Mouse (Mus musculus) heart, embryonic 14.5 days (tissue): ENCODE measurements around the gene Gclc. TPM values are rescaled to one million over a fixed set of nuclear protein-coding genes. Genes with fewer than 3 reads are reported as not detected.

Experiments
- ATAC-seq: fragments of 200-750 bp; cut with Nextera tagmentation; 2 replicates; pipeline ENCODE4 v1.8.0; 2017; ENCODE audit warnings: low read depth, moderate TSS enrichment; ENCODE audit not compliant: insufficient number of reproducible peaks, insufficient read depth, low FRiP score
- H3K27ac ChIP-seq, 2 experiments: fragments of 200-500 bp in 1 of 2; fragments of 300-500 bp in 1 of 2; sonication (generic) in 1 of 2; replicated peaks in 1 of 2; 2 replicates each; pipeline ENCODE4 v1.5.1; 2012 to 2014; ENCODE audit warnings: low read depth in 2 of 2, low read length in 2 of 2, control low read depth in 1 of 2, mild to moderate bottlenecking in 1 of 2, mixed read lengths in 1 of 2; ENCODE audit not compliant: control insufficient read depth in 1 of 2, insufficient read depth in 1 of 2
- H3K27me3 ChIP-seq: fragments of 300-500 bp; sonication (generic); 2 replicates; pipeline ENCODE4 v1.6.1; 2014; ENCODE audit warnings: mild to moderate bottlenecking, low read length, control low read depth; ENCODE audit not compliant: control insufficient read depth, insufficient read depth
- H3K36me3 ChIP-seq: fragments of 300-500 bp; sonication (generic); 2 replicates; pipeline ENCODE4 v1.6.1; 2014; ENCODE audit warnings: mild to moderate bottlenecking, control low read depth, low read length, mixed read lengths; ENCODE audit not compliant: control insufficient read depth, insufficient read depth
- H3K4me1 ChIP-seq, 2 experiments: fragments of 200-500 bp in 1 of 2; fragments of 300-500 bp in 1 of 2; sonication (generic) in 1 of 2; 2 replicates each; pipeline ENCODE4 v1.6.1; 2012 to 2014; ENCODE audit warnings: low read length in 2 of 2, control low read depth in 1 of 2, mixed read lengths in 1 of 2; ENCODE audit not compliant: control insufficient read depth in 2 of 2, insufficient read depth in 2 of 2
- H3K4me2 ChIP-seq: fragments of 300-500 bp; sonication (generic); 2 replicates; pipeline ENCODE4 v1.6.1; 2014; ENCODE audit warnings: mild to moderate bottlenecking, low read length
- H3K4me3 ChIP-seq, 2 experiments: fragments of 200-500 bp in 1 of 2; fragments of 300-500 bp in 1 of 2; sonication (generic) in 1 of 2; 2 replicates each; pipeline ENCODE4 v1.5.1; 2012 to 2014; ENCODE audit warnings: low read length in 2 of 2, mild to moderate bottlenecking in 2 of 2, control low read depth in 1 of 2, low read depth in 1 of 2, moderate library complexity in 1 of 2; ENCODE audit not compliant: control insufficient read depth in 1 of 2, insufficient read depth in 1 of 2
- H3K9ac ChIP-seq: fragments of 300-500 bp; sonication (generic); 2 replicates; pipeline ENCODE4 v1.6.1; 2014; ENCODE audit warnings: mild to moderate bottlenecking, low read length
- H3K9me3 ChIP-seq: fragments of 300-500 bp; sonication (generic); 2 replicates; pipeline ENCODE4 v1.6.1; 2016; ENCODE audit warnings: low read length, control low read depth; ENCODE audit not compliant: control insufficient read depth
- WGBS: fragments of 180-500 bp; shearing (Covaris S2); extraction: QIAGEN DNeasy Blood & Tissue Kit; methylation state at CpG from one replicate; pipeline ENCODE4 v1.1.7; 2014; 5-methylcytosine and 5-hydroxymethylcytosine counted together
- polyA plus RNA-seq: library from polyadenylated mRNA; unstranded; fragments of >200 nt; fragmentation: Nextera tagmentation; extraction: Ambion mirVana; gene quantifications from 2 replicates; pipeline ENCODE4 v1.2.1, GENCODE M21; 2014

Gclc gene
- polyA plus RNA-seq = 8.2 and 9.8 TPM in 2 replicates

DNA sequence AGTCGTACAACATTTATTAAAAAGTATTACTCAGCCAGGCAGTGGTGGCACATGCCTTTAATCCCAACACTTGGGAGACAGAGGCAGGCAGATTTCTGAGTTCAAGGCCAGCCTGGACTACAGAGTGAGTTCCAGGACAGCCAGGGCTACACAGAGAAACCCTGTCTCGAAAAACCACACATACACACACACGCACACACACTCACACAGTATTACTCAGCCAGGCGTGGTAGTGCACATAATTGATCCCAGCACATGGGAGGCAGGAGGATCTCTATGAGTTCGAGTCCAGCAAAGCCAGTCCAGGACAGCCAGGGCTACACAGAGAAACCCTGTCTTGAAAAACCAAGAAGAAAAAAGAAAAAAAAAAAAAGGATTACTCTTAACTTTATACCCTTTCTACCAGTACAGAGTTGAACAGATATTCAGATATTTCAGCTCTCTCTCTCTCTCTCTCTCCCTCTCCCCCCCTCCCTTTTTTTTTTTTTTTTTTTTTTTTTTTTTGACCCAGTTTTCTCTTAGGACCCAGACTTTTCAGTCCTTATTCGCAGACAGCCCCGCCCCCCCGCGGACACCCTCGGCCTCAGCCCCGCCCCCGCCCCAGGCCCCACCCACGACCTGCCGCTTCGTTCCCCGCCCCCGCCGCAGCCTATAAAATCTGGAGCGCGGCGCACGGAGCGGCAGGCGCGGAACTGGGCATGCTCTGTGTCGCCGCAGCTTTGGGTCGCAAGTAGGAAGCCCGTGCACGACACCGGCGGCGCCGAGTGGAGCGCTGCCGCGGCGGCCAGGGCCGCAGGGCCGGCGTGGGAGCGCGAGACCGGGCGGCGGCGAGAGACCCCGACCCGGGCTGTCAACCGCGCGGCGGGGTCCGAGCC, at the start of gene Gclc:
Gene Gclc (plus strand): TSS at position 683 of the 875 bp plus-strand sequence.
- Histone ChIP-seq H3K4me2 (peak within 1 kb of the TSS; percentile 94), H3K4me3 (peak within 1 kb of the TSS; percentile 64 to 83), H3K27me3 (no peaks in the 10 kb centered on the region), H3K36me3 (no peaks in the 10 kb centered on the region), H3K9me3 (no peaks in the 10 kb centered on the region), H3K9ac (peak within 1 kb of the TSS; percentile 84), H3K4me1 (peaks cover 2 to 21% of the 10 kb centered on the region in 2 experiments; a peak in 3 of 4 replicates), H3K27ac (peak within 1 kb of the TSS; percentile 34 to 85)
- peak; percentile 75 for ATAC-seq
- WGBS = 8% methylated on average over 51 of the region's 54 CpGs

DNA sequence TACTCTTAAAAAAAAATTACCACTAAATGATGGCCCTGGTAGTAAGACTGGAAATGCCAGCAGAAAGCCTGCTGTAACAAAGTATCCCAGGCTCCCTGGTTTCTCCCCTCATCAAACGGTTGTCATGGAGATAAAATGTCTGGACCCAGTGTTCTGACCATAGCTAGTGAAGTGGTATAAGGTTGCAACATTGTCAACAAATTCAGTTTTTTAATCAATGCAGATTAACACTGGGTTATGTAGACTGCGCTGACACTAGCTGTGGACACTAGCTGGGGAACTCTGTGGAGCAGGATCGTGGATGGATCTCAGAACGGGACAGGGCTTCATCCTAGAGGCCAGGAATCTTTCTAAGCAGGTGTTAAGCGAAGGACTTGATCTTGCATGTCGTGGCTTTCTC, 47.8 kb upstream of the Gclc start:
- H3K36me3 ChIP-seq = no peaks in the 10 kb centered on the region
- H3K9ac ChIP-seq = no peak overlapping the region
- 60% methylated on average over 6 of the region's 6 CpGs for WGBS
- ATAC-seq = no peak
- H3K4me2 ChIP-seq = no peak overlapping the region
- H3K4me1 ChIP-seq = no peaks in the 10 kb centered on the region
- no peaks in the 10 kb centered on the region for H3K27me3 ChIP-seq
- no peaks in the 10 kb centered on the region for H3K9me3 ChIP-seq
- H3K27ac ChIP-seq = no peak overlapping the region
- no peak overlapping the region for H3K4me3 ChIP-seq

- ATAC-seq = no peak
- 79% methylated on average over 9 of the region's 9 CpGs for WGBS
- no peaks in the 10 kb centered on the region for H3K9me3 ChIP-seq
- no peak overlapping the region for H3K4me2 ChIP-seq
- no peaks in the 10 kb centered on the region for H3K4me1 ChIP-seq
- H3K27ac ChIP-seq = no peak overlapping the region
- no peaks in the 10 kb centered on the region for H3K36me3 ChIP-seq
- no peaks in the 10 kb centered on the region for H3K27me3 ChIP-seq
- H3K9ac ChIP-seq = no peak overlapping the region
- no peak overlapping the region for H3K4me3 ChIP-seq
Measured at GRCm38 (mm10) chr9:77707433-77708139, 46.7 kb upstream of the Gclc start.

- H3K9ac ChIP-seq = no peak overlapping the region
- H3K4me1 ChIP-seq = no peaks in the 10 kb centered on the region
- H3K27ac ChIP-seq = no peak overlapping the region
- WGBS = 72% methylated on average over 5 of the region's 5 CpGs
- H3K9me3 ChIP-seq = no peaks in the 10 kb centered on the region
- no peaks in the 10 kb centered on the region for H3K27me3 ChIP-seq
- ATAC-seq = no peak
- no peaks in the 10 kb centered on the region for H3K36me3 ChIP-seq
- H3K4me3 ChIP-seq = no peak overlapping the region
- H3K4me2 ChIP-seq = no peak overlapping the region
Measured at GRCm38 (mm10) chr9:77708950-77709349, 45.4 kb upstream of the Gclc start.

DNA sequence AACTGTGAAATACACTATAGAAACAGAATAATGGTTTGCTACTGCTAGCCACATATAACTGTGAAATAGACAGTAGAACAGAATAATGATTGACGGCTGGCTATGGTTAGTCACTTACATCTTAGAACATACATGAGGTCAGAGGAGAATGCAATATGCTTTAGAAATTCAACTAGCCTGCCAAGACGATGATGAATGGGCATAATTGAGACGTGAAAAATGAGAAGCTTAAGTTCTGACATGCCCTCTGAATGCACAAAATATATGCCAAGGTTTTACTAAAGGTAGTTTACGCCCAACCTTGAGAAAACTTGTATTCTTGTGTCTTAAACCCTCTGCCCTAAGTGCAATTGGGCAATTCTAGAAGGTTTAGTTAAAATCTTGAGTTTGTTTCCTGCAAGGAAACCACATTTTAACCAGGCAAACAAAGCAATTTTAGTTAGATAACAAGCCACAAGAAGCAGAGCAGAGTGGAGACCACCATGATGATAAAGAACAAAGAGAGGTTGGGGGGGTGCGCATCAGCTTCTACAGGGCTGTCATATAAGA, 43.2 kb upstream of the Gclc start:
- no peak for ATAC-seq
- Histone ChIP-seq H3K4me2 (no peak overlapping the region), H3K27me3 (no peaks in the 10 kb centered on the region), H3K4me1 (no peaks in the 10 kb centered on the region), H3K27ac (no peak overlapping the region), H3K9ac (no peak overlapping the region), H3K9me3 (no peaks in the 10 kb centered on the region), H3K4me3 (no peak overlapping the region), H3K36me3 (no peaks in the 10 kb centered on the region)
- 87% methylated on average over 5 of the region's 5 CpGs for WGBS

DNA sequence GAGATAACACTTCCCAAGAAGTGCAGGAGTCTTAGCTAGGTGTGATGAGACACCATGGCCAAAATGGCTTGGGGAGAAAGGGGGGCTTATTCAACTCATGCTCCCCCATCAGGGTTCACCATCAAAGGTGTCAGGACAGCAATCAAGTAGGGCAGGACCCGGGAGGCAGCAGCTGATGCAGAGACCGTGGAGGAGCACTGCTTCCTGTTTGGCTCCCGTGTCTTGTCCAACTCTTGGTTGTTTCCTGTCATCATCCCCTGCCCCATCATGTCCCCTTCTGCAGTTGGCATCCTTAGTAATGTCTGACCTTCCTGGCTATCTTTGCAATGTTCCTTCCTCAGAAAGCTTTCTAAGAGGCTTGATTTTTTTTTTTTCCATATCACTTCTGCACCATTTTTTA, 41.5 kb upstream of the Gclc start:
- Histone ChIP-seq H3K4me1 (no peaks in the 10 kb centered on the region), H3K9me3 (no peaks in the 10 kb centered on the region), H3K27ac (no peak overlapping the region), H3K4me2 (no peak overlapping the region), H3K36me3 (no peaks in the 10 kb centered on the region), H3K9ac (no peak overlapping the region), H3K4me3 (no peak overlapping the region), H3K27me3 (no peaks in the 10 kb centered on the region)
- WGBS = 54% methylated on average over 3 of the region's 3 CpGs
- ATAC-seq = no peak

GRCm38 (mm10) chr9:77713301-77713700, 41.0 kb upstream of the Gclc start:
- Histone ChIP-seq H3K9me3 (no peaks in the 10 kb centered on the region), H3K27ac (no peak overlapping the region), H3K4me1 (0 out of 4 replicates have a peak, but pooled peaks cover 0 to under 1% of the 10 kb centered on the region in 2 experiments), H3K36me3 (no peaks in the 10 kb centered on the region), H3K4me3 (no peak overlapping the region), H3K9ac (no peak overlapping the region), H3K4me2 (no peak overlapping the region), H3K27me3 (no peaks in the 10 kb centered on the region)
- 61% methylated on average over 5 of the region's 5 CpGs for WGBS
- ATAC-seq = no peak
